Mouse (Mus musculus): ENCODE data around the gene Hyal1.

DNA sequence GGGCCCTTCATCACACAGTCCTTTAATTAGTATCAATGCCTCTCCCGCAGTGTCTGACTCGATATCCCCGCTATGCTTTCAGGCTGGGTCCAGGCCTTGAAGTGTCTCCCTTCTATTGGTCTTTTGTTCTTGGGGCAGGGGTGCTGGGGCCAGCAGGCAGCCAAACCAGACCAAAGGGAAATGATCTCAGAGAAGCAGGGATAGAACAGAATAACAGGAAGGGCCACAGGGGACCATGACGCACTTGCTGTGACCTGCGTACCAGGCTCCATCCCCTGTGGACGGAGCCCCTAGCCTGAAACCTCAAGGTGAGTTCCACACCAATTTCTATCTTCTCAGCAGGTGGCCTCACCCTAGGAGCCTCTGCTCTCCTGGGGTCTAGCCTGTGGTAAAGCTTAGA lies 41.4 kb downstream of the Hyal1 start:
- no peak for TF ChIP-seq POLR2A (IDR thresholded peaks at IDR 0.05; ENCODE audit: borderline replicate concordance, low read depth, low read length)
- no peak for TF ChIP-seq CTCF (IDR thresholded peaks at IDR 0.05; ENCODE audit: low read depth, low read length)
